9 mouse cellular contexts compared by ENCODE assay signal in the genomic region with DNA sequence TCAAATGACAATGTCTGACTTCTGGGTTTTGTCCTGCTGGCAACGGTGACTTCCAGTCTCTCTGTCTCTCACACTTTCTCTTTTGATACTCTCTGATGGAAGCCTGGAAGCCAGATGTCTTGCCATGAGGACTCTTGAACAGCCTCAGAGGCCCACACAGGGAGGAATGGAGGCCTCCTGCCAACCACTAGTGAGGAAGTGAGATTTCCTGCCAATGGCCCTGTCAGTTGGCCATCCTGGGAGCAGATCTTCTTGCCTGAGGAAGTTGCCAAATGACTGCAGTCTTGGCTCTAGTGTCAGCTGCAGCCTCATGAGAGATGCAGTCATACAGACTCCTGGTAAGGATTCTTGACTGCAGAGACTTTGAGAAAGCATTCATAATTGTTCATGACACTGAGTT.
DNase-seq lines count a peak whose midpoint lies in the region; ATAC-seq lines count a peak whose summit lies in the region.
"Had no signal": no experiment of that assay in that cellular context is flagged by ENCODE, and none has a peak within 500 bp of the region (broad histone marks: within the 10 kb centered on the region; RNA-seq: fewer than 3 reads in every experiment).

No protein-coding gene starts in this region.

- H3K36me3 ChIP-seq in hindbrain, embryonic 16.5 days (ENCODE audit: control insufficient read depth, insufficient read depth, low read length): no peaks in the 10 kb centered on the region
- H3K36me3 ChIP-seq in hindbrain, embryonic 10.5 days: no peaks in the 10 kb centered on the region
- H3K36me3 ChIP-seq in hindbrain, embryonic 11.5 days (ENCODE audit: control insufficient read depth, insufficient read depth, low read length): no peaks in the 10 kb centered on the region
- H3K36me3 ChIP-seq: neural tube, embryonic 13.5 days had no signal

- no peak overlapping the region for H3K4me3 ChIP-seq in hindbrain, embryonic 16.5 days (ENCODE audit: low read length)
- no peak overlapping the region for H3K4me3 ChIP-seq in hindbrain, embryonic 10.5 days
- no peak overlapping the region for H3K4me3 ChIP-seq in hindbrain, embryonic 11.5 days (ENCODE audit: low read depth, low read length)
- H3K4me3 ChIP-seq: neural tube, embryonic 13.5 days had no signal

- peak; percentile 87 for ATAC-seq in hindbrain, embryonic 16.5 days
- ATAC-seq in cerebellum, adult (ENCODE audit: insufficient number of reproducible peaks, low FRiP score, low TSS enrichment): peak; percentile 93
- peak; percentile 99 for ATAC-seq in granulocyte monocyte progenitor cell, adult 5-6 weeks (replicated peaks; ENCODE audit: poor library complexity, severe bottlenecking)
- no peak for ATAC-seq in hindbrain, embryonic 11.5 days (ENCODE audit: low FRiP score)

- no peak overlapping the region for H3K27ac ChIP-seq in hindbrain, embryonic 16.5 days (ENCODE audit: low read depth, low read length)
- no peak overlapping the region for H3K27ac ChIP-seq in hindbrain, embryonic 10.5 days
- H3K27ac ChIP-seq in hindbrain, embryonic 11.5 days (ENCODE audit: low read depth, low read length): no peak overlapping the region
- H3K27ac ChIP-seq: neural tube, embryonic 13.5 days had no signal

- H3K9ac ChIP-seq in hindbrain, embryonic 16.5 days (ENCODE audit: low read depth, low read length): no peak overlapping the region
- H3K9ac ChIP-seq in hindbrain, embryonic 11.5 days (ENCODE audit: low read depth, low read length): no peak overlapping the region
- H3K9ac ChIP-seq: neural tube, embryonic 13.5 days had no signal

- H3K4me1 ChIP-seq in hindbrain, embryonic 16.5 days (ENCODE audit: control insufficient read depth, insufficient read depth, low read depth, low read length): no peaks in the 10 kb centered on the region
- H3K4me1 ChIP-seq in hindbrain, embryonic 10.5 days (replicated peaks): no peaks in the 10 kb centered on the region
- H3K4me1 ChIP-seq in hindbrain, embryonic 11.5 days (replicated peaks; ENCODE audit: control insufficient read depth, insufficient read depth, low read length): no peaks in the 10 kb centered on the region
- H3K4me1 ChIP-seq: neural tube, embryonic 13.5 days had no signal

- 70% methylated on average over 1 of the region's 1 CpGs for WGBS in hindbrain, embryonic 16.5 days
- WGBS in hindbrain, embryonic 10.5 days: 72% methylated on average over 1 of the region's 1 CpGs
- 76% methylated on average over 1 of the region's 1 CpGs for WGBS in hindbrain, embryonic 11.5 days

- DNase-seq in hindbrain, embryonic 10.5 days (ENCODE audit: low spot score): no peak
- peak; percentile 35 for DNase-seq in 416B (ENCODE audit: low read depth)
- DNase-seq in lung, postnatal 25 days (ENCODE audit: low spot score): peak; percentile 59
- no peak for DNase-seq in thymus, postnatal 10 days (ENCODE audit: low spot score in 2 of 2)
- DNase-seq in hindbrain, embryonic 11.5 days (ENCODE audit: low spot score): no peak

- no peaks in the 10 kb centered on the region for H3K9me3 ChIP-seq in hindbrain, embryonic 16.5 days (ENCODE audit: control insufficient read depth, low read length)
- H3K9me3 ChIP-seq in hindbrain, embryonic 10.5 days: no peaks in the 10 kb centered on the region
- H3K9me3 ChIP-seq in hindbrain, embryonic 11.5 days (ENCODE audit: control insufficient read depth, low read length): no peaks in the 10 kb centered on the region
- H3K9me3 ChIP-seq: neural tube, embryonic 13.5 days had no signal

- H3K27me3 ChIP-seq in hindbrain, embryonic 16.5 days (replicated peaks; ENCODE audit: control insufficient read depth, insufficient read depth, low read length): no peaks in the 10 kb centered on the region
- no peaks in the 10 kb centered on the region for H3K27me3 ChIP-seq in hindbrain, embryonic 10.5 days (ENCODE audit: insufficient read depth, poor library complexity, severe bottlenecking)
- no peaks in the 10 kb centered on the region for H3K27me3 ChIP-seq in hindbrain, embryonic 11.5 days (ENCODE audit: control insufficient read depth, insufficient read depth, low read length)
- H3K27me3 ChIP-seq: neural tube, embryonic 13.5 days had no signal

- no peak overlapping the region for H3K4me2 ChIP-seq in hindbrain, embryonic 16.5 days (ENCODE audit: low read length)
- no peak overlapping the region for H3K4me2 ChIP-seq in hindbrain, embryonic 11.5 days (replicated peaks; ENCODE audit: low read depth, low read length)
- H3K4me2 ChIP-seq: neural tube, embryonic 13.5 days had no signal

Comparison
In these comparisons a context has a peak if more than half of its experiments do, and no peak if none do; other contexts are left out.
1. DNase-seq: peak in 416B (single experiment) and lung, postnatal 25 days (single experiment); none in hindbrain, embryonic 10.5 days (single experiment), thymus, postnatal 10 days (0 of 2) and hindbrain, embryonic 11.5 days (single experiment).